Mouse (Mus musculus) kidney, postnatal 10 days (tissue): Measurements from ENCODE around the gene Plcb1.
"Not testable (repeated sequence)": the region's sequence is repeated elsewhere in the genome, so short reads cannot be mapped to it uniquely, and the experiment has no call there.

Experiments used
- DNase-seq: peaks from one replicate; pipeline ENCODE4 v3.0.0; 2021; ENCODE audit warnings: mixed read lengths

Plcb1 gene

DNA sequence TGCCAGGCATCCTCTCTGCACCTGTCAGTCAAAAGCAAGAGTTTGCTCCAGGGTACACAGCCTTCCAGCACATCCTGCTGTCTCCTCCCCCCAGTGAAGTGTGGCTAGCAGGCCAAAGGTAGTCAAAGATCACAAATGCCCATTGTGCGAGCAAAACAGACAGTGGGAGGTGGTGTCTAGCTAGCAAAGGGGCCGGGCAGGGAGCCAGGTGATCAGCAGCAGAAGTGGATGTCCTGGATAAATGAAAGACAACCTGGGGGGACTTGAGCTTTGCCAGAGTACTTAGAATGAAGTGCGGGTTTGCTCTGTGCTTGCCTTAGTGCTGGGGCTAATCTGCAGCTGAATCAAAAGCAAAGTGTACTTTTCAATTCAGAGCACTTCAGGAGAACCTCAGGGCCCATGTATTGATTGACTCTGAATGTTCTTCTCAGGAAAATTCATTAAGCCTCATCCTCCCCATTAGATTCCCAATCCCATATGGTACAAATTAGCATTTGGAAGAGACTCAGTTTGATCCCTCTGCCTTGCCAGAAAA lies 191.0 kb downstream of the Plcb1 start:
- peak; percentile 59 for DNase-seq

DNA sequence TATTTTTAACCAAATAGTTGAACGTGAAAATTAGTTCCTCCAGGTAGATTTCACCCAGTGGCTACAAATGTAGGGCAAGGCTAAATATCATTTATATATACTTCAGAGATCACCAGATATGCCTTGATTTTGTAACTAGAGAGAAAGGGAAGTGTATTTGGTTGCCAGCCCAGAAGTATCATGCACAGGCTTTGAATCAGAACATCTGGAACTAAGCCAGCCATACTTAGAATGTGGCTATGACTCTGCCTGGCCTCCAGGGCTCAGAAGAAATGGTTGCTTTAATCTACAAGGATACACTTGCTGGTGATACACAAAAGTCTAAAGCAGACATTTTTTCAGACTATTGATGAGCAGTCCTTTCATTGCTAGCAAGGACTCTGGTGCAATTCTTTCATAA lies 191.8 kb downstream of the Plcb1 start:
- DNase-seq = no peak

DNA sequence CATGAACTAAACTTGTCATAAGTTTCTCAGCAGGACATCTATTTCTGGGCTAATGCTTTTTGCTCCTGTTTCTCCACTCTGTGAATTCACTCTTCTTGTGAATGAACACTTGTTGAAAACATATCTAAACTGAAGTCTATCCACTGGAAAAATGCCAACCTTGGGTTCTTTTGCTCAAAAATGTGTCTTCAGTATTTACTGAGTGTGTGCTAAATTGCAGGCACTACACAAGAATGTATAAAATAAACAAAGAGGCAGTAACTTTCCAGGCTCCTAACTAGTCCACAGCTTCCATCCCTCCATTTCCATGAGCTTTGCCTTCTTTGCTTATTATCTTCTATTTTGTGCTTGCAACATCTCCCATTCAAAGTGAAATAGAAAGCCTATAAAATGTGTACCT lies 195.5 kb downstream of the Plcb1 start:
- DNase-seq = no peak

DNA sequence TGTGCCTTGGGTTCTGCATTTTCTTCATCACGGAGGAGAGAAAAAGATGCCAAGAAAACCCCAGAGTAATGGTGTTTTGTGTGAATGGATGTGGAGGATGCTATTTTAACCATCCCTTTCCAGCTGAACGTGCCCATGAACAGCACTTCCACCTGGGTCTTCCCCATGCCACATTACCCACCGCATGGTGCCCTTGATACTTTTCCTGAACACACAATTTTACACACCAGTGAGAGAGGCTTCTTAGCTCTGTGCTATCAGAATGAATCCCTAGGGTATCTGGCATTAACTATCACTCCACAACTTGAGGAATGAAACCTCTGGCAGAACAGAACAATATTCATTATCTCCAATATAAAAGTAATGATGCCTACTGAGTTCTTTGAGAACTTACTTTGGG lies 199.0 kb downstream of the Plcb1 start:
- DNase-seq = no peak

DNA sequence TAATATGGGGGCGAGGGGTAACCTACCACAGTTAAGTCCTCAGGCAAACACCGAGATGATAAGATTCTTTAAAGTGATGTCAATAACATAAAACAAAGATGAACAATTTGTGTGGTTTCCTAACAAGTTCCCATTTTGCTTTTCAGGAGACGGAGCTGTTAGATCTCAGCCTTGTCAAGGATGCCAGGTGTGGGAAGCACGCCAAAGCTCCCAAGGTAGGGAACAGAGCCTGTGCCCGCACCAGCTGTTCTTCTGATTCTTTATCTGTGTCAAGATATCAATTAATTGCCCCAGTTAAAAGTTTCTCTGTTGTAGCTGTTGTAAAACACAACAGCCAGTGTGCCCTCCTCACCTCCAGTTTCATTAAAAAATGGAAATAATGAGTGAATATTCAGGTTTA lies 202.1 kb downstream of the Plcb1 start:
- no peak for DNase-seq

DNA sequence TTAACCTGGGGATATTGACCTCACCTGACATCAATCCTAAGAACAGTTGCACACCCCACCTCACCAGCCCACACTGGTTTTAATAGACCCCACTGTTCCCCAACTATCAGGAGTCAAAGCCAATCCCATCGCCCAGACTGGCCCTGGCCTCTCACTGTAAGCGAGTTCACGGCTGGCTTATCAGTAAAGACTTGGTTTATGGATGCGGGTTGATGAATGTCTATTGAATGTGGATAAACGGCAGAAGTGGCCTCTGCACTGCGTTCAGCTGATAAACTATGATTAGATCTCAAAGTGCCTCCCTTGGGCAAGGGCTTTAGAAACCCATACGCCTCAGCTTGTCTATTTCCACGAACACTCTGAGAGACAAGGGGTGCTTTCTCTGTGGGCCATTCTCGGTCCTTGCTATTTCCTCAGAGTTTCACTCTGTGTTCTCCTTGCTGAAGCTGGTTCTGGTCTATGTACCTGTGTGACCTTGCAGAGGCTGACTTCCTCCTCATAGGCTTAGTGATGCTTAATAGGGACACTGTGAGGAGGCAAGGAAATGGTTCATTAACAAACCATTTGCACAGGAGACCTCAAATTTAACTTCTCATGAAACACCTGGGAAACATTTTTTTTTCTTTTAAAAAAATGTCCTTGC lies 203.9 kb downstream of the Plcb1 start:
- DNase-seq = no peak

DNA sequence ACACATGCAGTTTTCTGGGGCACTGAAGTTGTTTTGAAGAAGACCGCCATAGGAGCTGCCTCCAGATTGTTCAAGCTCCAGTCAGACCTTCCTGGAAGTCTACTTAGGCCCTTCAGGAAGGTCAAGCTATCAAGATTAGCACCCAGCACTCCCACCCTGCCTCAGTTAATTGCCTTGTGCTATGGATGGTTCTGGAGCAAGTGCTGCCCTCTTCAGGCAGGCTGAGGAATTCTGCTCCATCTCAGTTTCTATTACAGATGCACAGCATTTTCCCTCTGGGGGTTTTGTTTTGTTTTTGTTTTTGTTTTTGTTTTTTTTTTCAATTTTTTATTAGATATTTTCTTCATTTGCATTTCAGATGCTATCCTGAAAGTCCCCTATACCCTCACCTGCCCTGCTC lies 221.3 kb downstream of the Plcb1 start:
- DNase-seq = no peak

DNA sequence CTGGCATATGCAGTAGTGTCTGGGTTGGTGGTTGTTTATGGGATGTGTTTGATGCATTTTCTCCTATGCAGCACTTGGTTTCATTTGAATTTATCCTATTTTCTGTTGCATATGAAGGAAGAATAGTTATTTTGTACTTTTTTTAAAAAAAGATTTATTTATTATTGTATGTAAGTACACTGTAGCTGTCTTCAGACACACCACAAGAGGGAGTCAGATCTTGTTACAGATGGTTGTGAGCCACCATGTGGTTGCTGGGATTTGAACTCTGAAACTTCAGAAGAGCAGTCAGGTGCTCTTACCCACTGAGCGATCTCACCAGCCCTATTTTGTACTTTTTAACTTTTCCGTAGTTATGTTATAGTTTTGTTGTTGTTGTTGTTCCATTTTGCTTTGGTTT lies 222.0 kb downstream of the Plcb1 start:
- not testable (repeated sequence) for DNase-seq

DNA sequence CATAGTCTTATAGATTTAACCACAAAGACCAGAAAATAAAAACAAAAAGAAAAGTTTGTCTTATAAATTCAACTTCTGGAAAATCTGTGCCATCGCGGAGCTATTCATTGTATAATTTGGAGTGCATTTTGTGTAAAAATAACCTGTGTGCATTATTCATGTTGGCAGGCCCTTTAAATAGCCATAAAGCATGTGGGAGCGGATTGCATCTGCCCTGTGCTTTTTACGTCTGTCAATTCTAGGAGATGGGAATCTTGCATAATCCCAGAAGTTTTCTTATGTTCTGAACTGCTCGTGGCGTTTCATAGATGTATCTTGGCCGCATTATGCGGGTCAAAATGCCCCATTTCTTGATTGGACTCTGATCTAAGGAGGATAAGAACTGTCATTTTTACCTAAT lies 224.5 kb downstream of the Plcb1 start:
- DNase-seq = no peak

DNA sequence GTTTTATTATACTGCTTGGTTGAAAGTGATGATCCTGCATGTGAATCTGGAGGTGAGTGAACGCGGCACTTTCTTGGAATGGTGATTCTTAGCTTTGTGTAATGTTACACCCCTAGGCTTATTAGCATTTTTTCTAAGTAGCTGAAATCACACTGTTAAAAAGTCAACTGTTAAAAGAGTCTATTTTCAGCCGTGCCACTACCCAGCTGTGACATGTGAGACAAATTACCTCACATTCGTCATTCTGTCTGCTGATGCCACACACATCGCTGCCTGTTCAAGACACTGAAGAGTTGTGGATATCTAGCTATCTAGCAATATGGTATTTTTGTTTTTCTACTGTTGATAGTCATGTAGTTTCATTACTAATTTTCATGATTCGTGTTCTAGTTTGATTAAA lies 229.6 kb downstream of the Plcb1 start:
- no peak for DNase-seq

DNA sequence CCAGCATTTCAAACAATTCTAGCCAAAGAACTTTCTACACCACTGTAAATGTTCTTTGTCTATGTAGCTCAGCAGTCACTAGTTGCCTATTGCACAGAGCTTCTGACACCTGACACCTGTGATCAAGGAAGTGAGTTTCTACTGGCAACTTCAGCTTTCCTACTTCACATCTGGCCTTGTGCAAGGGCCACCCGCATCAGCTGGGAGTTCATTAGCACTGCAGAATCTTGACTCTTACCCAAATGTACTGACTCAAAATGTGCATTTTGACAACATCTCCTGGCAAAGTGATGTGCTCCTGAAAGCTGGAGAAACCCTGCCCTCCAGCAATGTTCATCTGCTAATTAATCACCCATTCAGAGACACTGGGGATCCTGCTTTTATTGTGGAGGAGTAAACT lies 232.4 kb downstream of the Plcb1 start:
- DNase-seq = no peak

DNA sequence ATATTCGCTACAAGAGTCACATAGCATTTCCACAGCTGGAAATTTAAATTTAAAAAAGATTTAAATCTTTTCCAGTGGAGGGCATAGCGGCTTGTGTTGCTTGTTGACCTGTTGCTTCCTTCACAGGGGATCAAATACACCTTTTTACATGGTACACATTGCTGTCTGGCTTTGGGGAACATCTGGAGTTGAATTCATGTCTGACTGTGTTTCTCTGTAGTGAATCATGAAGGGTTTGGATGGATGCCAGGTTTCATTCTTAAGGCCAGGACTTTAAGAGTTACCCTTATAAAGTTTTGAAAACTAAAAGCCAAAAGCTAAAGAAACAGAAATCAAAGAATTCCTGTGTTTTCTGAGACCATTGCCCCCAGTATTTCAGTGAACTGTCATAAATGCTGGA lies 232.8 kb downstream of the Plcb1 start:
- no peak for DNase-seq

DNA sequence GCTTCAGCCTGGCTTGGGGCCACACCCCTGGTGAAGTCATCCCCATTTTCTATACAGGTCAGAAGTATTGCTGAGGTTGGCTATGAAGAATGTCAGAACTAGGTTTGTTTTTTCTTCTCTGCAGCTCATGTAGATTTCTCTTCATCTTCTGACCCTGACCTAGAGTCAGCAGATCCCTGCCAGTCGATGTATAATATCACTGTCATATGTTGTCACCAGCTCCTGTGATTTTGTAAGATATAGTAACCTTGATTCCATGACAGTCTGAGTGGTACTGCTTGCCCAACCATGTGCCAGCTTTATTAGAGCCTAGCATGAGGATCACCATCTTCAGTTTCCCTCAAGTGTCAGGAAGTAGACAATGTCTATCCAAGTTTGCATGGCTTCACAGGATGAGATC lies 233.7 kb downstream of the Plcb1 start:
- no peak for DNase-seq

DNA sequence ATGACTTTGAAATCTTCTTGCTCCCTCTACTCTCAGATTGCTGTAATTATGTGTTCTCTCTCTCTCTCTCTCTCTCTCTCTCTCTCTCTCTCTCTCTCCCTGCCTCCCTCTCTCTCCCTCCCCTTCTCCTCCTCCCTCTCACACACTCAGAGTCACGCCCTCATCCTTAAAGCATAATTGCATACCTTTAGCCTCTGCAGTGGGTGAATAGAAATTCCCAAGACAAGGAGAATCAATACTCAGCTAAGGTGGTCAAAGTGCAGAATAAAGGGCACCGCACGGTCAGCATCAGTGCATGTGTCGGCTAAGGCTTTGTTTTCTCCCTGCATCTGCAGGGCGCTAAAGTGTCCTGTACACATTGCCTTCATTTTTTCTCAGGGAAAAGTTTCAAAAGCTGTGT lies 243.4 kb downstream of the Plcb1 start:
- DNase-seq = no peak

DNA sequence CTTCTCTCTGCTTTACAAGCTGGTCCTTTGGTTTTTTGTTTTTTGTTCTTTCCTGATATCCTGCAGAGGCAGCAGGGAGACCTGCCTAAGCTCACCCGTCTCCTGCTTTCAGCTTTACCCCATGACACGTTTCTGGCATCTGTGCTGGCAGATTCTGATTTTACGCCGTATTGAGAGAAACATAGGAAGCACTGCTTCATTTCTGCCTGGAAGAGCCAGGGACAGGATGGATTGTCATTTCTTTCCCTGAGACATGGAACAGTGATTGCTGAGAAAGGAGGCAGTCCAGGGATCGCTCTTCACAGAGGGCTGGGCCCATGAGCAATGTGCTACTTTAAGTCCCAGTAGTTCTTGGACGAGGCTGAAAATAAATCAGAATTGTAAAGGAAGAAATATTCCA lies 243.8 kb downstream of the Plcb1 start:
- peak; percentile 8 for DNase-seq

DNA sequence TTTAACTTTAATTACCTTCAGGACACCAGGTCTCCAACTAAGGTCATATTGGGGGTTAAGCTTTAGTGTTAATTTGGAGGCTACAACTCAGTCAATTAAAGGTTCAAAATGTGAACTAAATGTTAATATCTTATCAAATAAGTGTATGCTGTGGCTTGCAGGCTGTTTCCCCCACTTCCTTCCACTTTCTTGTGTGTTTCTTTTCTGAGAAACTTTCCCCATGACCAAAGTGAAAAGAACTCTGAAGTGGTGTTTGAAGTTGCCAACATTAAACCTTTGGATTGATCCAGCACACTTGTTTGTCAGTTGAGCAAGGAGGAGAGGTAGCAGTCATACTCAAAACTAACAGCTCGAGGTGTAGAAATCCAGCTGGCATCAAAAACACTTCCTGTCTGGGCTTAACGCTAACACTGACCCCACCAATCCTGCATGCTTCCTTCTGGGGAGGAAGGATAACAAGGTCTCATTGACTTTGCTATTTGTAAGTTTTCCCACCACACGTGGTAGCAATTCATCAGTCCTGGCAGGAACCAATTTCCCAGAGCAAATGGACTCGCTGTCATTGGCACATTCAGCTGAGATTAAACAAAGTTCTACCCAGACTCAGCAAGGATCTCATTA lies 249.9 kb downstream of the Plcb1 start:
- peak; percentile 7 for DNase-seq

DNA sequence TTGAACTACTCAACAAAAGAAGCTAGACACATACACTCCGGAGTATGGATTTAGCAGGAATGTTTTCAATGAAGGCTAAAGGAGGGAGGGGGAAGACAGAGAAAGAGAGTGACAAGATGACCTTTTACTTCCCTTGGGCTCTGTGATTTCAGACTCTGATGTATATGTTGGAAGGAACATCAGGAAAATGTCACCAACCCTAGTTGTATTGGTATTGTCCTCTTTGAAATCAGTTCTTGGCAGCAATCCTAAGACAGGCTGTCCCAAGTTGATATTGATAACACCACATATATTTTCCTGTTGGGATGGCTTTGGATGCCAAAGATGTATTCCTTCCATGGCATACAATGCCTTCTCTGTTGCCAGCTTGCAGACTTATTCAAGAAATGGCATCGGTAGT lies 262.9 kb downstream of the Plcb1 start:
- DNase-seq = no peak

DNA sequence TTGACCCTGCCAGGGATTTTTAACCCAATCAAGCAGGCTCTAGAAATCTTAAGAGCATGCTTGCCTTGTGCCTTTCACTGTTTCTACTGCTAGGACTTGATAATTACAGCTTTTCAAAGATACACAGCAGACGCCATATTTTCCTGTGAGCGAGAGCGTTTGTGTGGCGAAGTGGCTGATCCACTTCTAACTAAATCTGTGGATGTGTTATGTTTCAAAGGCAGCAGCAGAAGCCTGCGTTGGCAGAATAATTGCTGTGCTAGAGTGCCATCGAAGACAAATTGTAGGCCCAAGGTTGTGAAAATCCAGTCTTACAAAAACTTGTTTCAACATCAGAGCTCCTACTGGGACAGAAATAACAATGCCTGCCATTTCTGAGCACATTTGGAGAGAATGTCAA lies 263.4 kb downstream of the Plcb1 start:
- no peak for DNase-seq

DNA sequence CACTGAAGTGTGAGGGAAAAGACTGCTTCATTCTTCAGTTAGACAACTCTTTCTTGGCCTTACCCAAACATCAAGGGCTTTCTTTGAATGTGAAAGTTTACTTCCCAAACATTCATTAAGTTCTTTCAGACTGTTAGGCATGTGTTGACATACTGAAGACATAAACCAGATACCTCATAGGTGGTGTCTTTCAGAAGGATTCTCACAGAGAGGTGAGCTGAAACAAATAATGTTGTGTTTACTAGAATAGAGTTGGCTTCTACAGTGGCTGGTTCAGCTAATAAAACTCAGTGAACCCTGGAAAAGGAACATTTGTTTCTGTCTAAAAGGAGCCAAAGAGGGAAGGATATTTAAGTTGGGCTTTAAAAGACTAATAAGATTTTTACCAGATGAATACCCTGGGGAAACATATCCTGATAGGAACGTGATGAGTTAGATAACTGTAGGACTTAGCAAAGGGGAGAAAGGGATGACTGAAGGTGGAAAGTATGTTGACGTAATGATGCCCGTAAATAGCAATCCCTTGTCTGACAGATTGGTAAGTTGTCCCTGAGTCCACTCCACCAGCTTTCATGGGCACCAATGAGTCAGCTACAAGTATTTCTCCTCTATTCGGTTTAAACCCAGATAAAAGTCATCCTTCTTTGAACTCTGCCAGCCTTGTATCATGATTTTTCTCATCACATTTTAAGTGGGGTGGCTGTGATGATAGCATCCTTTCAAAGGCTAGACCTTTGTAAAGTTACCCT lies 265.8 kb downstream of the Plcb1 start:
- no peak for DNase-seq

DNA sequence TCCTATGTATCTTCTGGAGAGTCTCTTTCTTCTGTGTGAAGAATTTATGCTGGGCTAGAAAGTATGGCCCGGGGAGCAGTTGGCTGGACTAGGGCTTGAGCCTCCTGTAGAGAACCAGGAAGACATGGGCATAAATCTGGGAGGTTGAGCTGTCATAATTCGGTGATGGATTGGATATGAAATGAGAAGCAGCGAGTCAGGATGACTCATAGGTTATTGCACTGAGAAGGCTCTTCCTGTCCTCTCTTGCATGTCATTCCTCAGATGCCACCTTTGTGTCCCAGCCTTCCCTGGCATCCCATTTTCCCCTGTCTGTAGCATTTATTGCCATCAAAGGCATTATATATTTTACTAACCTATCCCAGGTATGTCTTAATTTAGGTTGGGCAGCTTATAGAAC lies 267.5 kb downstream of the Plcb1 start:
- no peak for DNase-seq

DNA sequence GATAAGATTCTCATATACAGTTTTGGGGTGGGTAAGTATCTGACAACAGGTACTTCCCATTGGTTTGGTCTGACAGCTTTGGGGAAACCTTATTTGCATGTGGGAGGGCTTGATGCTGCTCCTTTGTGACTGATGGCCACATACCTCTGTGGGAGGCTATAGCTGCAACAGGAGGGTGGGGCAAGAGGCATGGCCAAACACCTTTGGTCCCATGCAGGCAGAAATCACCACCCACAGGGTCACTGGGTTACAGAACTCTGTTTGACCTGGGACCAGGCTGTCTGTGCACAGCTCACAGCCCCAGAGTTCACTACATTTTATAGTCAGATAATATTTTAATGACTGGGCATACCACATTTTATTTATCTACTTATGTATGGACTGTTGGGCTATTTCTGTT lies 281.6 kb downstream of the Plcb1 start:
- DNase-seq = no peak

DNA sequence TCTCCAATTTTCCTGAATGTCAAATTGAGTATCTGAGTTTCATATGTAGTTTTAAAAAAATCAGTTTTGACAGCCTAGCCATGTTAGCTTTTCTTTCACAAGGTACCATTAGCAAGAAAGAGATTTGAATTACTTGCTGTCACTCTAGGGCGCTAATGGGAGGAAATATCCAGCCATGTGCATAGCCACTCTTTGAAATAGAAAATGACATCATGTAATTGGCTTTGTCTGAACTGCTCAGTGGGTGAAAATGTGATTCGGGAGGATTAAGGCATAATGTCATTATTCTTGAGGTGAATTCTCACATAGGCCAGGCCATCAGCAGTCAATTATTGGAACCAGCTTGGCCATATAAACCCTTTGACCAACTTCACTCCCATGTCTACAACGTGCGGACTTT lies 285.5 kb downstream of the Plcb1 start:
- no peak for DNase-seq

DNA sequence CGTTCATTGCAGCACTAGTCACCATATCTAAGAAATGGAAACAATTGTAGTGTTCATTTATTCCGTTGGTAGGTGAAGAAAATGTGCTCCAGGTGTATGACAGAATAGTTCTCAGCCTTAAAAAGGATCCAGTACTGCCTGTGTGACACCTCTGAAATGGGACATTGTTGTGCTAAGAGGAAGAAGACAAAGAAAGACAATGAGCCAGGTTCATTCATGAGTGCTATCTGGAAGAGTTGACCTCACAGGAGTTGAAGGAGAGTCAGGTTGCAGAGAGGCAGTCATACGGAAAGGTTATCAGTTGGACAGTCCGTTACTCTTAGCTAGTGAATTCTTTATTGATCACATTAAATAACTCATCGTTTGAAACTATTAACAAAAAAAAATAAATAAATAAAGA lies 286.6 kb downstream of the Plcb1 start:
- no peak for DNase-seq

DNA sequence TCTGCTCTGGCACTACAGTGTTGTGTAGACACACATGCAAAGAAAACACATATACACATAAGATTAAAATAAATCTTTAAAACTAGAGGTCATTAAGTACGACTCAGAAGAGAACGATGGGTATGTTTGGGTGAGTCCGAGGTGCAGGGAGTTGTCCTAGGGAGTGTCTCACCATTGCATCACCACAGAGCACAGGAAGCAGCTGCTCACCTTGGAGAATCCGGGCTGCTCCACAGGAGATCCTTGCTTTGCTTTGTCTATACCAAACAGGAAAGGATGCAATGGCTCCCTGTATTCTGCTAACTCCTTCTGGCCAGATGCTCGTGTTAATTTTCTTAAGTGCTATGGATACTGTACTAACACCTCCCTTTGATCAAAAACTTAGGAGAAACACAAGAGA lies 287.1 kb downstream of the Plcb1 start:
- no peak for DNase-seq
